Mouse (Mus musculus): ENCODE measurements around the gene Zkscan14. TPM values are rescaled to one million over a fixed set of nuclear protein-coding genes. Genes with fewer than 3 reads are reported as not detected.
"Not testable (repeated sequence)": the region's sequence is repeated elsewhere in the genome, so short reads cannot be mapped to it uniquely, and the experiment has no call there.

The Zkscan14 gene
- polyA plus RNA-seq (2016; fragmentation: Nextera tagmentation; extraction: Ambion mirVana): 6.5 and 6.6 TPM in 2 replicates

GRCm38 (mm10) chr5:145201321-145201991 is at the start of gene Zkscan14:
Gene Zkscan14, minus strand, starts transcription at chr5:145201868.
- peak; percentile 43 for ATAC-seq (ENCODE audit: insufficient number of reproducible peaks, low FRiP score)
- Histone ChIP-seq H3K27me3 (replicated peaks) (no peaks in the 10 kb centered on the region), H3K36me3 (peaks cover 3% of the 10 kb centered on the region), H3K4me3 (peak within 1 kb of the TSS; percentile 97), H3K27ac (ENCODE audit: poor library complexity, severe bottlenecking) (peak within 1 kb of the TSS; percentile 55), H3K9ac (peak within 1 kb of the TSS; percentile 94), H3K9me3 (replicated peaks) (no peaks in the 10 kb centered on the region), H3K4me1 (replicated peaks) (peaks cover 21% of the 10 kb centered on the region), H3K4me2 (peak within 1 kb of the TSS; percentile 98)
- WGBS: 2% methylated on average over 37 of the region's 37 CpGs

DNA sequence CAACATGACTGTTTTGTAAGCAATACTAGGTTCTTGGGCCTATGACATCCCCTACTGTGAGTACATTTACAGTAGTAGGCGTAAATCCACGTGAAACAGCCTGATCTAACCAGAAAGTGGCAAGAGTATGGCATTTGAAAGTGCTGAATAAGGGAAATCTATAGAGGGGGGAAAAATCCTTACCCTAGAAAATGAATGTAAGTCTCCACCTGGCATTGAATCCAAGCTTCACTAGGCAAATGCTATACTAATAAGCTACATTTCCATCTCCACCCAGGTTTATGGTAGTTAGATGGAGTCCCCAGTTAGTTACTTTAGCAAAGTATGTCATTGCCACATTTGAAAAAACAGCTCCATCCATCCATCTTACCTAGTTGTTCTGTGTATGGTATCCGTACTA is 47.9 kb upstream of the Zkscan14 start:
- Histone ChIP-seq H3K4me2 (no peak overlapping the region), H3K9me3 (replicated peaks) (peaks cover 7% of the 10 kb centered on the region; the same call in 1 of the 2 replicates), H3K27ac (ENCODE audit: poor library complexity, severe bottlenecking) (no peak overlapping the region), H3K4me3 (no peak overlapping the region), H3K9ac (no peak overlapping the region), H3K36me3 (peaks cover 77% of the 10 kb centered on the region), H3K27me3 (replicated peaks) (no peaks in the 10 kb centered on the region), H3K4me1 (replicated peaks) (no peaks in the 10 kb centered on the region)
- 97% methylated on average over 3 of the region's 3 CpGs for WGBS
- ATAC-seq (ENCODE audit: insufficient number of reproducible peaks, low FRiP score): no peak

- H3K27me3 ChIP-seq (replicated peaks): no peaks in the 10 kb centered on the region
- no peak overlapping the region for H3K4me3 ChIP-seq
- peaks cover 20% of the 10 kb centered on the region for H3K4me1 ChIP-seq (replicated peaks)
- no peak overlapping the region for H3K27ac ChIP-seq (ENCODE audit: poor library complexity, severe bottlenecking)
- H3K9ac ChIP-seq: no peak overlapping the region
- H3K9me3 ChIP-seq (replicated peaks): no peaks in the 10 kb centered on the region
- no peak for ATAC-seq (ENCODE audit: insufficient number of reproducible peaks, low FRiP score)
- H3K36me3 ChIP-seq: peaks cover 57% of the 10 kb centered on the region
- no peak overlapping the region for H3K4me2 ChIP-seq
Observed at GRCm38 (mm10) chr5:145234636-145235035, 33.0 kb upstream of the Zkscan14 start.

- ATAC-seq (ENCODE audit: insufficient number of reproducible peaks, low FRiP score): peak; percentile 72
- under 1% methylated on average over 46 of the region's 49 CpGs for WGBS
- Histone ChIP-seq H3K9me3 (replicated peaks) (no peaks in the 10 kb centered on the region), H3K27ac (ENCODE audit: poor library complexity, severe bottlenecking) (peak overlapping the region; percentile 93), H3K4me1 (replicated peaks) (peaks cover 20% of the 10 kb centered on the region), H3K27me3 (replicated peaks) (no peaks in the 10 kb centered on the region), H3K9ac (peak overlapping the region; percentile 95), H3K4me3 (peak overlapping the region; percentile 88), H3K4me2 (peak overlapping the region; percentile 79), H3K36me3 (peaks cover 34% of the 10 kb centered on the region)
Observed at GRCm38 (mm10) chr5:145231893-145232411, 30.3 kb upstream of the Zkscan14 start.

- H3K4me3 ChIP-seq: peak within 1 kb of the TSS; percentile 88
- whole genome bisulfite sequencing: under 1% methylated on average over 42 of the region's 42 CpGs
- ATAC-seq (ENCODE audit: insufficient number of reproducible peaks, low FRiP score): peak; percentile 98
- H3K36me3 ChIP-seq: peaks cover 31% of the 10 kb centered on the region
- peak within 1 kb of the TSS; percentile 93 for H3K27ac ChIP-seq (ENCODE audit: poor library complexity, severe bottlenecking)
- no peaks in the 10 kb centered on the region for H3K9me3 ChIP-seq (replicated peaks)
- H3K9ac ChIP-seq: peak within 1 kb of the TSS; percentile 95
- peak within 1 kb of the TSS; percentile 79 for H3K4me2 ChIP-seq
- peaks cover 20% of the 10 kb centered on the region for H3K4me1 ChIP-seq (replicated peaks)
- no peaks in the 10 kb centered on the region for H3K27me3 ChIP-seq (replicated peaks)
Observed at GRCm38 (mm10) chr5:145231367-145231871, 29.8 kb upstream of the Zkscan14 start, which contains the start of gene Zfp655. Gene Zfp655, plus strand, starts transcription at chr5:145231715.

DNA sequence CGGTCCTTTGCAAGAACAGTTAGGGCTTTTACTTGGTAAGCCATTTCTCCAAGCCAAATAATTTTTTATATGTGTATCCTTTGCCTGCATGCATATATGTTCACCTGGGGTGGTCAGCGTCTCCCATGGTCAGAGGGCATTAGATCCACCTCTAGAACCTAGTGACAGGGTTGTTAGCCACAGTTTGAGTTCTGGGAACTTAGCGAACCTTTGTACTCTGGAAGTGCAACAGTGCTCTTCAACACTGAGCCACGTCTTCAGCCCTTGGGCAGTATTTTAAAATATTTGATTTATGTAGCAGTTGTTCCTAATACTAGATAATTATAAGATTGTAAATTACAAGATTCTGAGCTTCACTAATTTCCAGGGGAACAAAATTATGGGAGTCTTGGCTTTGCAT is 29.0 kb upstream of the Zkscan14 start:
- ATAC-seq (ENCODE audit: insufficient number of reproducible peaks, low FRiP score): no peak
- 90% methylated on average over 4 of the region's 4 CpGs for WGBS
- peaks cover 23% of the 10 kb centered on the region for H3K36me3 ChIP-seq
- no peaks in the 10 kb centered on the region for H3K27me3 ChIP-seq (replicated peaks)
- peak overlapping the region; percentile 88; the same call in 1 of the 2 replicates for H3K4me3 ChIP-seq
- no peak overlapping the region for H3K9ac ChIP-seq
- no peaks in the 10 kb centered on the region for H3K9me3 ChIP-seq (replicated peaks)
- H3K4me1 ChIP-seq (replicated peaks): peaks cover 20% of the 10 kb centered on the region
- peak overlapping the region; percentile 79 for H3K4me2 ChIP-seq
- H3K27ac ChIP-seq (ENCODE audit: poor library complexity, severe bottlenecking): peak overlapping the region; percentile 93; the same call in 1 of the 2 replicates

GRCm38 (mm10) chr5:145229283-145229682 is 27.6 kb upstream of the Zkscan14 start:
- not testable (repeated sequence) for ATAC-seq (ENCODE audit: insufficient number of reproducible peaks, low FRiP score); H3K36me3 ChIP-seq; H3K9ac ChIP-seq; H3K9me3 ChIP-seq (replicated peaks); H3K27me3 ChIP-seq (replicated peaks); H3K27ac ChIP-seq (ENCODE audit: poor library complexity, severe bottlenecking); H3K4me2 ChIP-seq; H3K4me3 ChIP-seq
- 72% methylated on average over 6 of the region's 6 CpGs for WGBS
- H3K4me1 ChIP-seq (replicated peaks): peaks cover 20% of the 10 kb centered on the region

GRCm38 (mm10) chr5:145226453-145226852 is 24.8 kb upstream of the Zkscan14 start:
- Histone ChIP-seq H3K36me3 (peaks cover 13% of the 10 kb centered on the region), H3K9me3 (replicated peaks) (no peaks in the 10 kb centered on the region), H3K4me1 (replicated peaks) (peaks cover 6% of the 10 kb centered on the region; the same call in 1 of the 2 replicates), H3K9ac (no peak overlapping the region), H3K4me3 (no peak overlapping the region), H3K27ac (ENCODE audit: poor library complexity, severe bottlenecking) (no peak overlapping the region), H3K4me2 (no peak overlapping the region), H3K27me3 (replicated peaks) (no peaks in the 10 kb centered on the region)
- WGBS: 63% methylated on average over 2 of the region's 2 CpGs
- ATAC-seq (ENCODE audit: insufficient number of reproducible peaks, low FRiP score): no peak

GRCm38 (mm10) chr5:145223395-145223794 is 21.7 kb upstream of the Zkscan14 start:
- no peak overlapping the region for H3K27ac ChIP-seq (ENCODE audit: poor library complexity, severe bottlenecking)
- no peaks in the 10 kb centered on the region for H3K27me3 ChIP-seq (replicated peaks)
- no peaks in the 10 kb centered on the region for H3K4me1 ChIP-seq (replicated peaks)
- no peaks in the 10 kb centered on the region for H3K9me3 ChIP-seq (replicated peaks)
- H3K36me3 ChIP-seq: peaks cover 40% of the 10 kb centered on the region
- WGBS: 81% methylated on average over 12 of the region's 12 CpGs
- no peak overlapping the region for H3K4me3 ChIP-seq
- H3K4me2 ChIP-seq: no peak overlapping the region
- H3K9ac ChIP-seq: no peak overlapping the region
- ATAC-seq (ENCODE audit: insufficient number of reproducible peaks, low FRiP score): no peak

GRCm38 (mm10) chr5:145222840-145223239 is 21.2 kb upstream of the Zkscan14 start:
- WGBS: 76% methylated on average over 5 of the region's 5 CpGs
- no peak overlapping the region for H3K4me2 ChIP-seq
- ATAC-seq (ENCODE audit: insufficient number of reproducible peaks, low FRiP score): no peak

GRCm38 (mm10) chr5:145219981-145220380 is 18.3 kb upstream of the Zkscan14 start:
- no peaks in the 10 kb centered on the region for H3K27me3 ChIP-seq (replicated peaks)
- H3K9me3 ChIP-seq (replicated peaks): no peaks in the 10 kb centered on the region
- H3K4me3 ChIP-seq: no peak overlapping the region
- ATAC-seq (ENCODE audit: insufficient number of reproducible peaks, low FRiP score): no peak
- H3K9ac ChIP-seq: no peak overlapping the region
- H3K27ac ChIP-seq (ENCODE audit: poor library complexity, severe bottlenecking): no peak overlapping the region
- no peaks in the 10 kb centered on the region for H3K4me1 ChIP-seq (replicated peaks)
- 97% methylated on average over 8 of the region's 8 CpGs for WGBS
- H3K4me2 ChIP-seq: no peak overlapping the region
- H3K36me3 ChIP-seq: peaks cover 56% of the 10 kb centered on the region

More at GRCm38 (mm10) chr5:145222840-145223239, 21.2 kb upstream of the Zkscan14 start:
- Histone ChIP-seq H3K9ac (no peak overlapping the region), H3K9me3 (replicated peaks) (no peaks in the 10 kb centered on the region), H3K27me3 (replicated peaks) (no peaks in the 10 kb centered on the region), H3K4me3 (no peak overlapping the region), H3K36me3 (peaks cover 46% of the 10 kb centered on the region), H3K4me1 (replicated peaks) (no peaks in the 10 kb centered on the region), H3K27ac (ENCODE audit: poor library complexity, severe bottlenecking) (no peak overlapping the region)
